In genomic region chr7:80058405-80059063, GRCm38 (mm10) we compare ENCODE assay signal across 9 mouse cellular contexts. TPM values are rescaled to one million over a fixed set of nuclear protein-coding genes. Genes with fewer than 3 reads are reported as not detected.
DNase-seq lines count a peak whose midpoint lies in the region; ATAC-seq and TF ChIP-seq lines count a peak whose summit lies in the region.
"Had no signal": no experiment of that assay in that cellular context is flagged by ENCODE, and none has a peak within 500 bp of the region (broad histone marks: within the 10 kb centered on the region; RNA-seq: fewer than 3 reads in every experiment).

No protein-coding gene starts in this region.

- H3K9ac ChIP-seq in forebrain, embryonic 12.5 days, result no peak overlapping the region
- H3K9ac ChIP-seq in forebrain, embryonic 16.5 days (replicated peaks; ENCODE audit: low read depth, low read length), result no peak overlapping the region
- peak overlapping the region; percentile 30; the same call in 1 of the 2 replicates for H3K9ac ChIP-seq in liver, postnatal 0 days (replicated peaks)
- H3K9ac ChIP-seq: hindbrain, embryonic 15.5 days had no signal

- peaks cover 69% of the 10 kb centered on the region for H3K4me1 ChIP-seq in forebrain, embryonic 12.5 days
- H3K4me1 ChIP-seq in forebrain, embryonic 16.5 days (replicated peaks; ENCODE audit: control insufficient read depth, insufficient read depth, low read length), result peaks cover 32% of the 10 kb centered on the region
- peaks cover 40% of the 10 kb centered on the region for H3K4me1 ChIP-seq in spleen, adult 2 months (ENCODE audit: control insufficient read depth, insufficient read depth, insufficient read length)
- peaks cover 55% of the 10 kb centered on the region for H3K4me1 ChIP-seq in liver, postnatal 0 days (ENCODE audit: insufficient read depth)

- no peak overlapping the region for H3K4me2 ChIP-seq in forebrain, embryonic 12.5 days
- no peak overlapping the region for H3K4me2 ChIP-seq in forebrain, embryonic 16.5 days (ENCODE audit: low read length)
- H3K4me2 ChIP-seq in liver, postnatal 0 days (ENCODE audit: low read depth, low read length), result peak overlapping the region; percentile 42; the same call in 1 of the 2 replicates

- WGBS in forebrain, embryonic 12.5 days, result 85% methylated on average over 4 of the region's 4 CpGs
- 73% methylated on average over 4 of the region's 4 CpGs for WGBS in forebrain, embryonic 16.5 days
- 47% methylated on average over 4 of the region's 4 CpGs for WGBS in spleen, adult 2 months
- 48% methylated on average over 4 of the region's 4 CpGs for WGBS in liver, postnatal 0 days (ENCODE audit: insufficient replicate concordance)

- ATAC-seq in forebrain, embryonic 12.5 days (ENCODE audit: low FRiP score), result no peak
- no peak for ATAC-seq in forebrain, embryonic 16.5 days
- ATAC-seq in liver, postnatal 0 days, result no peak

- TF ChIP-seq POLR2A in spleen, adult 2 months (IDR thresholded peaks at IDR 0.05; ENCODE audit: low read depth, low read length), result no peak

- H3K27ac ChIP-seq in forebrain, embryonic 12.5 days, result peak overlapping the region; percentile 80
- H3K27ac ChIP-seq in forebrain, embryonic 16.5 days (ENCODE audit: low read length), result no peak overlapping the region
- H3K27ac ChIP-seq in spleen, adult 2 months (ENCODE audit: insufficient read depth, low read length), result peak overlapping the region; percentile 47; the same call in 1 of the 2 replicates
- peak overlapping the region; percentile 91 for H3K27ac ChIP-seq in liver, postnatal 0 days (ENCODE audit: low read depth)
- H3K27ac ChIP-seq: hindbrain, embryonic 15.5 days had no signal

- no peak for DNase-seq in spleen, adult 2 months (ENCODE audit: low read depth in 1 of 2, low spot score in 2 of 2)
- DNase-seq in spleen, adult 18-20 months, result no peak
- DNase-seq in liver, postnatal 0 days, result no peak
- DNase-seq in retina, postnatal 1 day, result no peak
- DNase-seq in thymus, adult 18-20 months, result no peak
- no peak for DNase-seq in spleen, postnatal 4 days (ENCODE audit: low spot score in 2 of 2)

- TF ChIP-seq CTCF in spleen, adult 2 months (IDR thresholded peaks at IDR 0.05; ENCODE audit: extremely low read depth, insufficient read depth, insufficient read length, insufficient replicate concordance), result no peak
- TF ChIP-seq CTCF in liver, postnatal 0 days (IDR thresholded peaks at IDR 0.05; ENCODE audit: low read depth), result no peak

- H3K9me3 ChIP-seq in forebrain, embryonic 12.5 days, result no peaks in the 10 kb centered on the region
- no peaks in the 10 kb centered on the region for H3K9me3 ChIP-seq in forebrain, embryonic 16.5 days (ENCODE audit: control insufficient read depth, low read length)
- H3K9me3 ChIP-seq in liver, postnatal 0 days (ENCODE audit: low read length), result no peaks in the 10 kb centered on the region
- H3K9me3 ChIP-seq: hindbrain, embryonic 15.5 days had no signal

- TF ChIP-seq EP300 in liver, postnatal 0 days (IDR thresholded peaks at IDR 0.05; ENCODE audit: low read depth), result no peak

- H3K4me3 ChIP-seq in forebrain, embryonic 12.5 days (replicated peaks), result no peak overlapping the region
- no peak overlapping the region for H3K4me3 ChIP-seq in forebrain, embryonic 16.5 days (replicated peaks; ENCODE audit: low read length)
- no peak overlapping the region for H3K4me3 ChIP-seq in spleen, adult 2 months (ENCODE audit: extremely low read depth, insufficient read depth, insufficient read length)
- H3K4me3 ChIP-seq in liver, postnatal 0 days (ENCODE audit: low read depth, low read length), result no peak overlapping the region
- H3K4me3 ChIP-seq: hindbrain, embryonic 15.5 days had no signal

- H3K27me3 ChIP-seq in forebrain, embryonic 12.5 days, result no peaks in the 10 kb centered on the region
- H3K27me3 ChIP-seq in forebrain, embryonic 16.5 days (replicated peaks; ENCODE audit: control insufficient read depth, insufficient read depth, low read length), result no peaks in the 10 kb centered on the region
- H3K27me3 ChIP-seq in spleen, adult 2 months (ENCODE audit: control insufficient read depth, insufficient read depth, low read length), result no peaks in the 10 kb centered on the region
- no peaks in the 10 kb centered on the region for H3K27me3 ChIP-seq in liver, postnatal 0 days (ENCODE audit: insufficient read depth, low read length)
- H3K27me3 ChIP-seq: hindbrain, embryonic 15.5 days had no signal

- 0 out of 2 replicates have a peak, but pooled peaks cover under 1% of the 10 kb centered on the region for H3K36me3 ChIP-seq in forebrain, embryonic 12.5 days (replicated peaks)
- H3K36me3 ChIP-seq in forebrain, embryonic 16.5 days (ENCODE audit: control insufficient read depth, insufficient read depth), result no peaks in the 10 kb centered on the region
- no peaks in the 10 kb centered on the region for H3K36me3 ChIP-seq in spleen, adult 2 months (ENCODE audit: control insufficient read depth, insufficient read depth, low read length)
- 0 out of 2 replicates have a peak, but pooled peaks cover 4% of the 10 kb centered on the region for H3K36me3 ChIP-seq in liver, postnatal 0 days (replicated peaks; ENCODE audit: insufficient read depth, low read length)
- H3K36me3 ChIP-seq: hindbrain, embryonic 15.5 days had no signal

RNA-seq across cellular contexts. Expression of gene Zfp710, which starts 33.9 kb away (rescaled TPM):
- 30.5 and 33.9 TPM in 2 replicates for polyA plus RNA-seq in forebrain, embryonic 12.5 days (2016; fragmentation: Nextera tagmentation; extraction: Ambion mirVana)
- 18.7 and 19.6 TPM in 2 replicates for polyA plus RNA-seq in forebrain, embryonic 16.5 days (2015; fragmentation: Nextera tagmentation; extraction: Ambion mirVana)
- polyA plus RNA-seq in spleen, adult 2 months (2012; rRNA removed), result 45.3 and 57.7 TPM in 2 replicates
- 5.9 and 6.4 TPM in 2 replicates for polyA plus RNA-seq in liver, postnatal 0 days (2015; fragmentation: Nextera tagmentation; extraction: Ambion mirVana)

RNA-seq across cellular contexts. Expression of gene Idh2, which starts 56.7 kb away (rescaled TPM):
- polyA plus RNA-seq in forebrain, embryonic 12.5 days (2016; fragmentation: Nextera tagmentation; extraction: Ambion mirVana), result 359 and 369 TPM in 2 replicates
- 286 and 298 TPM in 2 replicates for polyA plus RNA-seq in forebrain, embryonic 16.5 days (2015; fragmentation: Nextera tagmentation; extraction: Ambion mirVana)
- 52.6 and 54.0 TPM in 2 replicates for polyA plus RNA-seq in spleen, adult 2 months (2012; rRNA removed)
- 183 and 184 TPM in 2 replicates for polyA plus RNA-seq in liver, postnatal 0 days (2015; fragmentation: Nextera tagmentation; extraction: Ambion mirVana)
